Mouse (Mus musculus): ENCODE results near the gene Mfsd7a.
"Not testable (repeated sequence)": the region's sequence is repeated elsewhere in the genome, so short reads cannot be mapped to it uniquely, and the experiment has no call there.

Mfsd7a gene

GRCm38 (mm10) chr5:108448785-108449668, at the start of gene Mfsd7a:
Gene Mfsd7a, minus strand, starts transcription at chr5:108448891.
- peak; percentile 75 for DNase-seq (ENCODE audit: low spot score)

GRCm38 (mm10) chr5:108486148-108486547, 37.5 kb upstream of the Mfsd7a start:
- DNase-seq (ENCODE audit: low spot score) = not testable (repeated sequence)

GRCm38 (mm10) chr5:108485239-108485638, 36.5 kb upstream of the Mfsd7a start:
- DNase-seq (ENCODE audit: low spot score) = peak; percentile 15

- no peak for DNase-seq (ENCODE audit: low spot score)
These were observed 34.3 kb upstream of the Mfsd7a start for GRCm38 (mm10) chr5:108483006-108483405.

GRCm38 (mm10) chr5:108475977-108476376, 27.3 kb upstream of the Mfsd7a start:
- DNase-seq (ENCODE audit: low spot score) = no peak

- no peak for DNase-seq (ENCODE audit: low spot score)
These were observed 25.0 kb upstream of the Mfsd7a start for GRCm38 (mm10) chr5:108473737-108474136.

GRCm38 (mm10) chr5:108469617-108470016, 20.9 kb upstream of the Mfsd7a start:
- no peak for DNase-seq (ENCODE audit: low spot score)

- DNase-seq (ENCODE audit: low spot score) = no peak
These were observed 18.0 kb upstream of the Mfsd7a start for GRCm38 (mm10) chr5:108466647-108467046.

GRCm38 (mm10) chr5:108465131-108465891, 16.6 kb upstream of the Mfsd7a start:
- DNase-seq (ENCODE audit: low spot score) = no peak

GRCm38 (mm10) chr5:108462446-108462845, 13.8 kb upstream of the Mfsd7a start:
- no peak for DNase-seq (ENCODE audit: low spot score)

GRCm38 (mm10) chr5:108461082-108462065, 12.7 kb upstream of the Mfsd7a start, which contains the start of gene Pcgf3:
Gene Pcgf3, plus strand, starts transcription at chr5:108461232.
- peak; percentile 94 for DNase-seq (ENCODE audit: low spot score)

- no peak for DNase-seq (ENCODE audit: low spot score)
These were observed 11.8 kb upstream of the Mfsd7a start for GRCm38 (mm10) chr5:108460461-108460860.

GRCm38 (mm10) chr5:108458706-108459105, 10.0 kb upstream of the Mfsd7a start:
- DNase-seq (ENCODE audit: low spot score) = no peak

GRCm38 (mm10) chr5:108454094-108454493, 5.4 kb upstream of the Mfsd7a start:
- no peak for DNase-seq (ENCODE audit: low spot score)

- no peak for DNase-seq (ENCODE audit: low spot score)
These were observed 3.7 kb upstream of the Mfsd7a start for GRCm38 (mm10) chr5:108452422-108452821.

- no peak for DNase-seq (ENCODE audit: low spot score)
These were observed 2.9 kb upstream of the Mfsd7a start for GRCm38 (mm10) chr5:108451611-108452010.

- DNase-seq (ENCODE audit: low spot score) = no peak
These were observed 2.3 kb upstream of the Mfsd7a start for GRCm38 (mm10) chr5:108450837-108451540.

GRCm38 (mm10) chr5:108447857-108448256, 834 bp downstream of the Mfsd7a start:
- no peak for DNase-seq (ENCODE audit: low spot score)

- DNase-seq (ENCODE audit: low spot score) = no peak
These were observed 1.7 kb downstream of the Mfsd7a start for GRCm38 (mm10) chr5:108446973-108447372.

- DNase-seq (ENCODE audit: low spot score) = no peak
These were observed 12.6 kb downstream of the Mfsd7a start for GRCm38 (mm10) chr5:108436101-108436500.
